Mouse (Mus musculus) limb, embryonic 11.5 days (tissue): Measurements from ENCODE around the gene 9230104L09Rik. TPM values are rescaled to one million over a fixed set of nuclear protein-coding genes. Genes with fewer than 3 reads are reported as not detected.

Experiments
- ATAC-seq: fragments of 200-750 bp; cut with Nextera tagmentation; 2 replicates; pipeline ENCODE4 v1.8.0; 2017; ENCODE audit warnings: low read depth; ENCODE audit not compliant: insufficient number of reproducible peaks, low FRiP score, low TSS enrichment
- DNase-seq: peaks from one replicate; pipeline ENCODE4 v3.0.0-alpha.2; 2015; ENCODE audit warnings: low spot score
- H3K27ac ChIP-seq: fragments of 300-500 bp; sonication (generic); replicated peaks from 2 replicates; pipeline ENCODE4 v1.5.1; 2014; ENCODE audit warnings: low read depth, mild to moderate bottlenecking, low read length
- H3K27me3 ChIP-seq: fragments of 300-500 bp; sonication (generic); 2 replicates; pipeline ENCODE4 v1.6.1; 2014; ENCODE audit warnings: mild to moderate bottlenecking, low read length, mixed read lengths; ENCODE audit not compliant: control insufficient read depth, insufficient read depth
- H3K36me3 ChIP-seq: fragments of 300-500 bp; sonication (generic); 2 replicates; pipeline ENCODE4 v1.6.1; 2014; ENCODE audit warnings: mild to moderate bottlenecking, low read length, moderate library complexity, mixed read lengths; ENCODE audit not compliant: control insufficient read depth, insufficient read depth
- H3K4me1 ChIP-seq: fragments of 300-500 bp; sonication (generic); 2 replicates; pipeline ENCODE4 v1.6.1; 2014; ENCODE audit warnings: low read length, mixed read lengths; ENCODE audit not compliant: control insufficient read depth, insufficient read depth
- H3K4me2 ChIP-seq: fragments of 300-500 bp; sonication (generic); 2 replicates; pipeline ENCODE4 v1.6.1; 2014; ENCODE audit warnings: low read depth, mild to moderate bottlenecking, moderate library complexity; ENCODE audit not compliant: severe bottlenecking
- H3K4me3 ChIP-seq: fragments of 300-500 bp; sonication (generic); 2 replicates; pipeline ENCODE4 v1.5.1; 2014; ENCODE audit warnings: low read depth, low read length
- H3K9ac ChIP-seq: fragments of 300-500 bp; sonication (generic); 2 replicates; pipeline ENCODE4 v1.6.1; 2014; ENCODE audit warnings: mild to moderate bottlenecking, low read length
- H3K9me3 ChIP-seq: fragments of 300-500 bp; sonication (generic); 2 replicates; pipeline ENCODE4 v1.6.1; 2016; ENCODE audit warnings: low read length; ENCODE audit not compliant: control insufficient read depth
- WGBS: fragments of 180-500 bp; shearing (Covaris S2); extraction: QIAGEN DNeasy Blood & Tissue Kit; methylation state at CpG from one replicate; pipeline ENCODE4 v1.1.7; 2014; 5-methylcytosine and 5-hydroxymethylcytosine counted together
- polyA plus RNA-seq: library from polyadenylated mRNA; unstranded; fragments of >200 nt; fragmentation: Nextera tagmentation; extraction: Ambion mirVana; gene quantifications from 2 replicates; pipeline ENCODE4 v1.2.1, GENCODE M21; 2014

Gene 9230104L09Rik
- polyA plus RNA-seq, 1 experiment from 2014 or later = not detected

- H3K4me3 ChIP-seq = no peak overlapping the region
- DNase-seq (no peak), ATAC-seq (no peak)
- H3K4me1 ChIP-seq = no peaks in the 10 kb centered on the region
- no peaks in the 10 kb centered on the region for H3K9me3 ChIP-seq
- H3K27ac ChIP-seq = no peak overlapping the region
- H3K27me3 ChIP-seq = no peaks in the 10 kb centered on the region
- H3K4me2 ChIP-seq = no peak overlapping the region
- no peaks in the 10 kb centered on the region for H3K36me3 ChIP-seq
- 91% methylated on average over 5 of the region's 5 CpGs for WGBS
- no peak overlapping the region for H3K9ac ChIP-seq
Measured at GRCm38 (mm10) chr2:148838075-148838777, 26.6 kb downstream of the 9230104L09Rik start.

DNA sequence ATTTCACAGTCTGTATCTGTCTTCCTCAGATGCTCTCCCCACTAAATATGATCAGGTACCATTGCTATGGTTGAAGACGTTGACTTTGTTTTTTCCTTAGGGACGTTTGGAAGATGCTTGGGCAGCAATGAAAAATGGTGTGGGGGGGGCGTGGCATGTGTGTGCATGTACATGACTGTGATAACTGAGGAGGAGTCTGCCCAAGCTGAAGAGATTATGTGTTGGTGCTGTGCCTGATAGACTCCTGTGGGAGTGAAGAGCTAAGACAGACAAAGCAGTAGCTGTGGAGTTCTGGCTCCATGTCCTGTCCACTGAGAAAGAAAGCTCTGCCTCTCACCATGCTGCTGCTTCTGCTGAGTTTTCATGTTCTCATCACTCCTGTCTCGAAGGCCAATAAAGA lies 29.9 kb downstream of the 9230104L09Rik start, which contains the start of gene Cst9:
Gene Cst9, plus strand, starts transcription at position 236 of the 400 bp plus-strand sequence.
- DNase-seq (no peak), ATAC-seq (no peak)
- Histone ChIP-seq H3K27me3 (no peaks in the 10 kb centered on the region), H3K4me1 (no peaks in the 10 kb centered on the region), H3K9ac (no peak within 1 kb of the TSS), H3K4me2 (no peak within 1 kb of the TSS), H3K9me3 (no peaks in the 10 kb centered on the region), H3K36me3 (no peaks in the 10 kb centered on the region), H3K27ac (no peak within 1 kb of the TSS), H3K4me3 (no peak within 1 kb of the TSS)
- 75% methylated on average over 4 of the region's 4 CpGs for WGBS

GRCm38 (mm10) chr2:148825986-148826385 lies 38.9 kb downstream of the 9230104L09Rik start:
- no peaks in the 10 kb centered on the region for H3K9me3 ChIP-seq
- H3K4me2 ChIP-seq = no peak overlapping the region
- no peak overlapping the region for H3K4me3 ChIP-seq
- no peaks in the 10 kb centered on the region for H3K36me3 ChIP-seq
- no peak for DNase-seq
- H3K4me1 ChIP-seq = no peaks in the 10 kb centered on the region
- 62% methylated on average over 1 of the region's 1 CpGs for WGBS
- H3K9ac ChIP-seq = no peak overlapping the region
- H3K27me3 ChIP-seq = no peaks in the 10 kb centered on the region
- H3K27ac ChIP-seq = no peak overlapping the region
- no peak for ATAC-seq

DNA sequence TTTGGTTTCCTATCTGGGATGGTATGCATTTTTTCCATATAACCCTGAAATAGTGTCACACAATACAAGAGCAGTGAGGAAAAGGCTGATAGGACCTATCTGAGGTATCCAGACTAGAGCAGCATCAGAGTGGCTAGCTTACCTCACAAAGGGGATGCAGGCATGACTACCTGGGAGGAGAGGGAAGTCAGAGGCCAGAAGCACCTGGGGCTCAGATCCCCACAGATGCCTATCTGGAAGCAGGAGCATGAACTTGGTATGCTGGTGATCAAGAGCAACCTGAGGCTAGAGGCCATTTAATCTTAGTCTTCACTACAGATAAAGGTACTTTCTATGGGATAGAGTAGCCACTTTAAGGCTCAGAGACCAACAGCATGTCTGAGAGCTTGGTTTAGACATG lies 44.9 kb downstream of the 9230104L09Rik start, which contains the start of gene Cst13:
Gene Cst13, plus strand, starts transcription at position 173 of the 400 bp plus-strand sequence.
- Histone ChIP-seq H3K4me1 (no peaks in the 10 kb centered on the region), H3K4me3 (no peak within 1 kb of the TSS), H3K27ac (no peak within 1 kb of the TSS), H3K9ac (no peak within 1 kb of the TSS), H3K36me3 (no peaks in the 10 kb centered on the region), H3K4me2 (no peak within 1 kb of the TSS), H3K9me3 (no peaks in the 10 kb centered on the region), H3K27me3 (no peaks in the 10 kb centered on the region)
- ATAC-seq = no peak
- DNase-seq = no peak

DNA sequence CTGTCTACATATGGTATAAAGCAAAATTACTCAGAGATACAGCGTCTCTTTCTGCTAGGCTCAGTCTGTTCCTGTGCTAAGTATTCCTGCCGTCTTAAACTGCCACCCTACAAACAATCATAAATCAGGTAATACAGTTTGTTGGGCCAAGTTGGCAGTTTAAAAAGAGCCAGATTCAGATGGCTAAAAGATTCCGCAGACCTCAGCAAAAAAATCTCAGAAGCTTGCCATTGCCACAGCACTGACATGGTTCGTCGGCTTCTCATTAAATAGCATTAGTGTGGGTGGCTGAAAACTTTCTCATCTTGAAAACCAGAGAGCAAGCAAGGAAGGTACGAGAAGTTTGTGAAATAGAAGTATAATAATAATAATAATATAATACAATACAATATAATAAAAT lies 58.1 kb downstream of the 9230104L09Rik start:
- 69% methylated on average over 6 of the region's 6 CpGs for WGBS
- ATAC-seq (no peak; the same call in 1 of the 2 replicates), DNase-seq (no peak)
- no peak overlapping the region for H3K4me2 ChIP-seq
- H3K36me3 ChIP-seq = no peaks in the 10 kb centered on the region
- no peak overlapping the region for H3K4me3 ChIP-seq
- H3K9ac ChIP-seq = no peak overlapping the region
- H3K4me1 ChIP-seq = no peaks in the 10 kb centered on the region
- H3K9me3 ChIP-seq = no peaks in the 10 kb centered on the region
- H3K27ac ChIP-seq = no peak overlapping the region
- H3K27me3 ChIP-seq = no peaks in the 10 kb centered on the region

- Histone ChIP-seq H3K9ac (no peak overlapping the region), H3K9me3 (no peaks in the 10 kb centered on the region), H3K4me3 (no peak overlapping the region), H3K36me3 (no peaks in the 10 kb centered on the region), H3K27ac (no peak overlapping the region), H3K4me2 (no peak overlapping the region), H3K27me3 (no peaks in the 10 kb centered on the region), H3K4me1 (no peaks in the 10 kb centered on the region)
- WGBS = 67% methylated on average over 3 of the region's 3 CpGs
- DNase-seq (no peak), ATAC-seq (no peak)
Measured at GRCm38 (mm10) chr2:148801491-148801921, 63.3 kb downstream of the 9230104L09Rik start.

DNA sequence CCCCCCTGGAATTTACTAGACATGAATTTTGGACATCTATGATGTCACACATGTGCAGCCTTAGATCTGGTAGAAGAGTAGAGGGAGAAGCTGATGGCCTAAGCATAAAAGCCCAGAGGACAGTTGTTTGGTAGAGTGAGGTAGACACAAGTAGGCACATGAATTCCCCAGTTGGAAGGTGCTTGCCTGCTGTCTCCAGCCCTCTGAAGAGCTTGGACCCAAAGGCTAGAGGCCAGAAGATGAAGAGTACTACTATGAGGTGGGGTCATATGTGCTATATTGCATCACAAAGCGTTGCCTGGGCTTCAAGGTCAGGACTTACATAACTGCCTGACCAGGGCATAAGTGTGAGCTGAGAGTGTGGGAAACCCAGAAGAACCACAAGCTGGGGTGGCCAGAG lies 66.4 kb downstream of the 9230104L09Rik start, which contains the start of gene Cst8:
Gene Cst8, plus strand, starts transcription at position 301 of the 400 bp plus-strand sequence.
- ATAC-seq = no peak
- Histone ChIP-seq H3K9ac (no peak within 1 kb of the TSS), H3K4me1 (no peaks in the 10 kb centered on the region), H3K4me3 (no peak within 1 kb of the TSS), H3K27ac (no peak within 1 kb of the TSS), H3K36me3 (no peaks in the 10 kb centered on the region), H3K4me2 (no peak within 1 kb of the TSS), H3K27me3 (no peaks in the 10 kb centered on the region), H3K9me3 (no peaks in the 10 kb centered on the region)
- 90% methylated on average over 1 of the region's 1 CpGs for whole genome bisulfite sequencing
- DNase-seq = no peak
